15 mouse cellular contexts compared by ENCODE assay signal in genomic region chr4:44179748-44180147, GRCm38 (mm10). TPM values are rescaled to one million over a fixed set of nuclear protein-coding genes. Genes with fewer than 3 reads are reported as not detected.
A peak's percentile ranks its signal among the peaks of the same experiment; 100 is the strongest.
DNase-seq lines count a peak whose midpoint lies in the region; ATAC-seq and TF ChIP-seq lines count a peak whose summit lies in the region.
"Had no signal": no experiment of that assay in that cellular context is flagged by ENCODE, and none has a peak within 500 bp of the region (broad histone marks: within the 10 kb centered on the region; RNA-seq: fewer than 3 reads in every experiment).

No protein-coding gene starts in this region.

- H3K27ac ChIP-seq in midbrain, postnatal 0 days (ENCODE audit: low read depth, low read length): no peak overlapping the region
- no peak overlapping the region for H3K27ac ChIP-seq in midbrain, embryonic 11.5 days (ENCODE audit: low read depth, low read length)
- H3K27ac ChIP-seq: embryonic facial prominence, embryonic 12.5 days; neural tube, embryonic 13.5 days had no signal

- no peaks in the 10 kb centered on the region for H3K9me3 ChIP-seq in midbrain, postnatal 0 days (ENCODE audit: low read length)
- no peaks in the 10 kb centered on the region for H3K9me3 ChIP-seq in midbrain, embryonic 11.5 days (ENCODE audit: control insufficient read depth, low read length)
- H3K9me3 ChIP-seq: embryonic facial prominence, embryonic 12.5 days; neural tube, embryonic 13.5 days had no signal

- H3K4me2 ChIP-seq in midbrain, postnatal 0 days (ENCODE audit: low read depth, low read length, poor library complexity, severe bottlenecking): no peak overlapping the region
- H3K4me2 ChIP-seq in midbrain, embryonic 11.5 days: no peak overlapping the region
- H3K4me2 ChIP-seq: embryonic facial prominence, embryonic 12.5 days; neural tube, embryonic 13.5 days had no signal

- no peaks in the 10 kb centered on the region for H3K27me3 ChIP-seq in midbrain, postnatal 0 days (ENCODE audit: insufficient read depth, low read length)
- no peaks in the 10 kb centered on the region for H3K27me3 ChIP-seq in midbrain, embryonic 11.5 days (ENCODE audit: control insufficient read depth, insufficient read depth, low read length)
- H3K27me3 ChIP-seq: embryonic facial prominence, embryonic 12.5 days; neural tube, embryonic 13.5 days had no signal

- 59% methylated on average over 5 of the region's 5 CpGs for WGBS in midbrain, postnatal 0 days
- WGBS in midbrain, embryonic 11.5 days: 84% methylated on average over 5 of the region's 5 CpGs

- DNase-seq in adrenal gland, adult 8-10 months: peak; percentile 29
- no peak for DNase-seq in adrenal gland, adult 18-20 months (ENCODE audit: low spot score in 2 of 2)
- peak; percentile 19 for DNase-seq in kidney, adult 11 months
- no peak for DNase-seq in kidney, adult 9 months
- peak; percentile 15 for DNase-seq in midbrain, postnatal 0 days (ENCODE audit: low spot score)
- DNase-seq in midbrain, embryonic 11.5 days (ENCODE audit: low spot score, missing footprints): no peak
- DNase-seq in lung, postnatal 10 days: peak; percentile 40
- no peak for DNase-seq in left cerebral cortex, postnatal 10 days (ENCODE audit: extremely low spot score in 1 of 2, low spot score in 2 of 2)
- DNase-seq: cerebellum, postnatal 14 days; heart, postnatal 36 days; kidney, adult 8-10 months; right cerebral cortex, postnatal 14 days had no signal

- TF ChIP-seq CTCF in midbrain, postnatal 0 days (IDR thresholded peaks at IDR 0.05): no peak

- H3K9ac ChIP-seq in midbrain, postnatal 0 days (replicated peaks; ENCODE audit: low read length, poor library complexity, severe bottlenecking): no peak overlapping the region
- H3K9ac ChIP-seq in midbrain, embryonic 11.5 days (ENCODE audit: low read length): no peak overlapping the region
- H3K9ac ChIP-seq: embryonic facial prominence, embryonic 12.5 days; neural tube, embryonic 13.5 days had no signal

- intact Hi-C loops in left cerebral cortex, postnatal 10 days (cut with DNase I): no loop called here

- no peak overlapping the region for H3K4me3 ChIP-seq in midbrain, postnatal 0 days (ENCODE audit: low read depth, low read length)
- no peak overlapping the region for H3K4me3 ChIP-seq in midbrain, embryonic 11.5 days (ENCODE audit: low read depth, low read length)
- H3K4me3 ChIP-seq: embryonic facial prominence, embryonic 12.5 days; neural tube, embryonic 13.5 days had no signal

- ATAC-seq in midbrain, postnatal 0 days (ENCODE audit: low FRiP score): no peak
- ATAC-seq in midbrain, embryonic 11.5 days (ENCODE audit: low FRiP score): no peak
- ATAC-seq: midbrain, embryonic 16.5 days had no signal

- H3K4me1 ChIP-seq in midbrain, postnatal 0 days (ENCODE audit: insufficient read depth, low read length): no peaks in the 10 kb centered on the region
- no peaks in the 10 kb centered on the region for H3K4me1 ChIP-seq in midbrain, embryonic 11.5 days (ENCODE audit: control insufficient read depth, insufficient read depth, low read length)
- H3K4me1 ChIP-seq: embryonic facial prominence, embryonic 12.5 days had no signal

- H3K36me3 ChIP-seq in midbrain, postnatal 0 days (ENCODE audit: insufficient read depth, low read length): no peaks in the 10 kb centered on the region
- H3K36me3 ChIP-seq in midbrain, embryonic 11.5 days (ENCODE audit: control insufficient read depth, insufficient read depth, low read length): no peaks in the 10 kb centered on the region
- H3K36me3 ChIP-seq: embryonic facial prominence, embryonic 12.5 days; neural tube, embryonic 13.5 days had no signal

RNA-seq across cellular contexts. Expression of gene Rnf38, which starts 53.8 kb away (rescaled TPM):
- total RNA-seq in adrenal gland, adult 8-10 months (2022): 10 to 100 TPM; 34.0 to 51.1 (median 40.4) TPM
- total RNA-seq in adrenal gland, adult 18-20 months (2021): 10 to 100 TPM; 30.4 to 33.2 TPM
- 79.7 and 89.5 TPM in 2 replicates for total RNA-seq in midbrain, postnatal 0 days (2014; rRNA removed)
- 17.3 and 18.6 TPM in 2 replicates for polyA plus RNA-seq in midbrain, postnatal 0 days (2015; fragmentation: Nextera tagmentation; extraction: Ambion mirVana)
- polyA plus RNA-seq in midbrain, embryonic 11.5 days (2014; fragmentation: Nextera tagmentation; extraction: Ambion mirVana): 52.4 and 56.6 TPM in 2 replicates
- 10 to 100 TPM; 64.9 to 80.8 TPM for total RNA-seq in left cerebral cortex, postnatal 10 days (2021)

Comparison
In these comparisons a context has a peak if more than half of its experiments do, and no peak if none do; other contexts are left out.
1. DNase-seq: peak in adrenal gland, adult 8-10 months (single experiment), kidney, adult 11 months (single experiment), midbrain, postnatal 0 days (single experiment) and lung, postnatal 10 days (single experiment); none in adrenal gland, adult 18-20 months (0 of 2), kidney, adult 9 months (single experiment), midbrain, embryonic 11.5 days (single experiment) and left cerebral cortex, postnatal 10 days (0 of 2).